Mouse (Mus musculus) hindbrain, embryonic 14.5 days (tissue): Measurements from ENCODE around the gene Dennd1a. TPM values are rescaled to one million over a fixed set of nuclear protein-coding genes. Genes with fewer than 3 reads are reported as not detected.

ENCODE experiments used
- ATAC-seq: fragments of 200-750 bp; cut with Nextera tagmentation; 2 replicates; pipeline ENCODE4 v1.8.0; 2017; ENCODE audit warnings: moderate number of reproducible peaks, mild to moderate bottlenecking, moderate TSS enrichment, moderate library complexity; ENCODE audit not compliant: low FRiP score
- DNase-seq: peaks from one replicate; pipeline ENCODE4 v3.0.0-alpha.2; 2015; ENCODE audit warnings: low spot score
- H3K27ac ChIP-seq: fragments of 300-500 bp; sonication (generic); 2 replicates; pipeline ENCODE4 v1.5.1; 2014; ENCODE audit warnings: mild to moderate bottlenecking, moderate library complexity
- H3K27me3 ChIP-seq: fragments of 300-500 bp; sonication (generic); 2 replicates; pipeline ENCODE4 v1.6.1; 2014; ENCODE audit warnings: mild to moderate bottlenecking, low read length, mixed read lengths; ENCODE audit not compliant: control insufficient read depth, insufficient read depth
- H3K36me3 ChIP-seq: fragments of 300-500 bp; sonication (generic); replicated peaks from 2 replicates; pipeline ENCODE4 v1.6.1; 2014; ENCODE audit not compliant: control insufficient read depth, insufficient read depth
- H3K4me1 ChIP-seq: fragments of 300-500 bp; sonication (generic); replicated peaks from 2 replicates; pipeline ENCODE4 v1.6.1; 2014; ENCODE audit warnings: antibody characterized with exemption, low read length, mixed read lengths; ENCODE audit not compliant: control insufficient read depth, insufficient read depth
- H3K4me2 ChIP-seq: fragments of 300-500 bp; sonication (generic); replicated peaks from 2 replicates; pipeline ENCODE4 v1.6.1; 2014; ENCODE audit warnings: mild to moderate bottlenecking, moderate library complexity
- H3K4me3 ChIP-seq: fragments of 300-500 bp; sonication (generic); replicated peaks from 2 replicates; pipeline ENCODE4 v1.5.1; 2014; ENCODE audit warnings: mild to moderate bottlenecking, low read length
- H3K9ac ChIP-seq: fragments of 300-500 bp; sonication (generic); 2 replicates; pipeline ENCODE4 v1.6.1; 2014
- H3K9me3 ChIP-seq: fragments of 300-500 bp; sonication (generic); 2 replicates; pipeline ENCODE4 v1.6.1; 2016; ENCODE audit warnings: low read length; ENCODE audit not compliant: control insufficient read depth
- WGBS: fragments of 180-500 bp; shearing (Covaris S2); extraction: QIAGEN DNeasy Blood & Tissue Kit; methylation state at CpG from one replicate; pipeline ENCODE4 v1.1.7; 2014; 5-methylcytosine and 5-hydroxymethylcytosine counted together
- polyA plus RNA-seq: library from polyadenylated mRNA; unstranded; fragments of >200 nt; fragmentation: Nextera tagmentation; extraction: Ambion mirVana; gene quantifications from 2 replicates; pipeline ENCODE4 v1.2.1, GENCODE M21; 2014

Gene Dennd1a
- polyA plus RNA-seq, 1 experiment from 2014 or later = 16.7 TPM

GRCm38 (mm10) chr2:38184977-38185376 is 102.2 kb downstream of the Dennd1a start:
- no peak for ATAC-seq
- 85% methylated on average over 3 of the region's 3 CpGs for WGBS
- Histone ChIP-seq H3K36me3 (no peaks in the 10 kb centered on the region), H3K4me3 (no peak overlapping the region), H3K4me2 (no peak overlapping the region), H3K4me1 (no peaks in the 10 kb centered on the region), H3K9ac (no peak overlapping the region), H3K27ac (no peak overlapping the region), H3K9me3 (no peaks in the 10 kb centered on the region), H3K27me3 (no peaks in the 10 kb centered on the region)
- DNase-seq = no peak

- ATAC-seq = no peak
- Histone ChIP-seq H3K27ac (no peak overlapping the region), H3K27me3 (no peaks in the 10 kb centered on the region), H3K4me1 (no peaks in the 10 kb centered on the region), H3K9me3 (no peaks in the 10 kb centered on the region), H3K9ac (no peak overlapping the region), H3K36me3 (no peaks in the 10 kb centered on the region), H3K4me3 (no peak overlapping the region), H3K4me2 (no peak overlapping the region)
- WGBS = 77% methylated on average over 1 of the region's 1 CpGs
- DNase-seq = no peak
Observed at GRCm38 (mm10) chr2:38183881-38184280, 103.3 kb downstream of the Dennd1a start.

DNA sequence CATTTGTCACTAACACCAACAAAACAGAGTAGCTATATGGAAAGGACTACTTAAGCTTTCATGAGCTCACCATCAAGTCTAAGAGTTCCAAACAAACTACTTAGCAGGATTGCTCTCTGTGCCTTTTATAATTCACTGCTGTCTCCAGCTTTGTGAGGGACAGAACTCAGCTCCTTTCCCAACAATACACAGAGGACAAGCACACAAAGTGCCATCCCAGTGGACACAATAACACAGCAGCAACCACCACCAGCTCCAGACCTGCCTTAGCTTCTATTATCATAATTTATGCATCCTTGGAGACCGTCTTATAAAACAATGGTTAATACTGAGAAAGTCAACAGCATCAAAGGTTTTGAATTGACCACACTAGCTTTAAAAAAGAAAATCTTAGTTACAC is 104.9 kb downstream of the Dennd1a start:
- H3K27me3 ChIP-seq = no peaks in the 10 kb centered on the region
- no peak overlapping the region for H3K4me2 ChIP-seq
- H3K4me1 ChIP-seq = no peaks in the 10 kb centered on the region
- ATAC-seq (no peak), DNase-seq (no peak)
- H3K9ac ChIP-seq = no peak overlapping the region
- no peak overlapping the region for H3K4me3 ChIP-seq
- no peaks in the 10 kb centered on the region for H3K9me3 ChIP-seq
- 12% methylated on average over 1 of the region's 1 CpGs for WGBS
- no peaks in the 10 kb centered on the region for H3K36me3 ChIP-seq
- no peak overlapping the region for H3K27ac ChIP-seq

- Histone ChIP-seq H3K4me3 (no peak overlapping the region), H3K27me3 (no peaks in the 10 kb centered on the region), H3K9ac (no peak overlapping the region), H3K4me2 (no peak overlapping the region), H3K27ac (no peak overlapping the region), H3K9me3 (no peaks in the 10 kb centered on the region), H3K4me1 (no peaks in the 10 kb centered on the region), H3K36me3 (no peaks in the 10 kb centered on the region)
- ATAC-seq (no peak), DNase-seq (no peak)
Observed at GRCm38 (mm10) chr2:38177583-38177978, 109.6 kb downstream of the Dennd1a start.

DNA sequence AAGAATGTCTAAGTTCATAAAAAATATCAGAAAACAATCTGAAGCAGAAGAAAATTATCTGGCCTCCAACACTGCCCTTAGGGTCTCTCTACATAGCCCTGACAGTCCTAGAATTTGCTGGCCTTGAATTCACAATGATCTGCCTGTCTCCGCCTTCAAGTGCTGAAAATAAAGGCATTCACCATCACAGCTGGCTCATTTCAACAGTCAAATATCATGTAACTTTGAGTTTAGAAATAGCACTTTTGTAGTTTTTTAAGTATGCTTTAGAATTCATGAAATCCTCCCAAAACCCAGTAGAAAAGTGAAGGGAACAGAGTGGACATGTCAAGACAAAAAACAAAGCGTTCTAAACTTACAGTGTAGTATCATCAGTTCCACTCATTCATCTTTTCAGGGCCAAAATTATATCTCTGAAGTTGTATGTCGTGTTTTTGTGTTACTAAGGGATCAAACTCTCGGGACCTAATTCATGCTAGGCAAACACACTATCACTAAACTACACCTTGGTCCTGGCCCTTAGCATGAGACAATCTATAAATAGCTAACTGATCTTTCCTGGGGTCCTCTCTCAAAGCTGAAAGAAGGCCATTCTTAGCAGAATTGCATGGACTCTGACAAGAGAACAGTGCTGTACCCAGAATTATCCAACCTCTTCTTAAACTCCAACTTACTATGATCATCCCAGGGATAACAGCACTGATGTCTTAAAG is 110.2 kb downstream of the Dennd1a start:
- WGBS = 82% methylated on average over 4 of the region's 4 CpGs
- no peak for DNase-seq
- no peaks in the 10 kb centered on the region for H3K27me3 ChIP-seq
- ATAC-seq = no peak
- H3K36me3 ChIP-seq = no peaks in the 10 kb centered on the region
- no peaks in the 10 kb centered on the region for H3K9me3 ChIP-seq
- H3K9ac ChIP-seq = no peak overlapping the region
- no peak overlapping the region for H3K4me3 ChIP-seq
- no peaks in the 10 kb centered on the region for H3K4me1 ChIP-seq
- H3K27ac ChIP-seq = no peak overlapping the region
- H3K4me2 ChIP-seq = no peak overlapping the region

DNA sequence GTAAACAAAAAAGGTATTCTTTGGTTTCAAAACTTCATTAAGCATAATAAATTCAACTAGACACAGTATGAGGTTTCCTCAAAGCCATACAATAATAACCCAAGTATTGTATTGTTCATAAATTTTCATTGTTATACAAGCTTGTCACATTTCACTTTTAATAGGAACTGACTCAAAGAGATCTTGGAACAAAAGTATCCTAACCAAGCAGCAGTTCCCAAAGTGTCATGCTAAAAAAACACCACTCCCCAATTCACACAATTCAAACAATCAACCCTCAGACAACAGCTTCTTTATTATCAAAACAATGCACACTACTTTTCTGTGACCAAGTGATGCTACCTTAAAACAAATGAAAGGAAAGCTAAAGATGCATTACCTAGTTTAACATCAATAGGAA is 111.9 kb downstream of the Dennd1a start:
- ATAC-seq = no peak
- no peak overlapping the region for H3K9ac ChIP-seq
- no peaks in the 10 kb centered on the region for H3K9me3 ChIP-seq

DNA sequence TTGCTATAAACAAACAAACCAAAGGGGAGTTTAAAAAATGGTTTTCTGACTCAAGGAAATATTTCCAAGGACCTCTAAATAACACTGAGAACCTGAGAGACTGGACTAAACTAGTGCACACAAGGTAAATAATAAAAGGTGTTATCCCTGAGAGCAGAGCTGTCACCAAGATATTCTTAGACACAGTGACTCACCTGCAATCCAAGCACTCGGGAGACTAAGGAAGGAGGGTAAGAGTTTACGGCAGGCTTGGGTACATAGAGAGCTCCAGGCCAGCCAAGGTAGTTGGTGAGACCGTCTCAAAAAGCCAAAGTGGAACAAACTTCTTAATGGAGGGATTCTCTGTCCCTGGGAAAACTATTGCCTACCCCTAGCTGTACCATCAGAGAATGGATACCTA is 118.6 kb downstream of the Dennd1a start:
- no peaks in the 10 kb centered on the region for H3K36me3 ChIP-seq
- no peak overlapping the region for H3K9ac ChIP-seq
- 88% methylated on average over 3 of the region's 3 CpGs for WGBS
- ATAC-seq (no peak), DNase-seq (no peak)
- no peaks in the 10 kb centered on the region for H3K9me3 ChIP-seq
- H3K4me1 ChIP-seq = no peaks in the 10 kb centered on the region
- H3K27me3 ChIP-seq = no peaks in the 10 kb centered on the region
- no peak overlapping the region for H3K4me2 ChIP-seq
- H3K27ac ChIP-seq = no peak overlapping the region
- H3K4me3 ChIP-seq = no peak overlapping the region

More for the DNA sequence above, 111.9 kb downstream of the Dennd1a start:
- H3K4me1 ChIP-seq = no peaks in the 10 kb centered on the region
- DNase-seq = no peak
- H3K4me2 ChIP-seq = no peak overlapping the region
- no peak overlapping the region for H3K27ac ChIP-seq
- H3K27me3 ChIP-seq = no peaks in the 10 kb centered on the region
- no peaks in the 10 kb centered on the region for H3K36me3 ChIP-seq
- no peak overlapping the region for H3K4me3 ChIP-seq

GRCm38 (mm10) chr2:38165966-38166365 is 121.2 kb downstream of the Dennd1a start:
- ATAC-seq (no peak), DNase-seq (no peak)
- 39% methylated on average over 5 of the region's 5 CpGs for WGBS

DNA sequence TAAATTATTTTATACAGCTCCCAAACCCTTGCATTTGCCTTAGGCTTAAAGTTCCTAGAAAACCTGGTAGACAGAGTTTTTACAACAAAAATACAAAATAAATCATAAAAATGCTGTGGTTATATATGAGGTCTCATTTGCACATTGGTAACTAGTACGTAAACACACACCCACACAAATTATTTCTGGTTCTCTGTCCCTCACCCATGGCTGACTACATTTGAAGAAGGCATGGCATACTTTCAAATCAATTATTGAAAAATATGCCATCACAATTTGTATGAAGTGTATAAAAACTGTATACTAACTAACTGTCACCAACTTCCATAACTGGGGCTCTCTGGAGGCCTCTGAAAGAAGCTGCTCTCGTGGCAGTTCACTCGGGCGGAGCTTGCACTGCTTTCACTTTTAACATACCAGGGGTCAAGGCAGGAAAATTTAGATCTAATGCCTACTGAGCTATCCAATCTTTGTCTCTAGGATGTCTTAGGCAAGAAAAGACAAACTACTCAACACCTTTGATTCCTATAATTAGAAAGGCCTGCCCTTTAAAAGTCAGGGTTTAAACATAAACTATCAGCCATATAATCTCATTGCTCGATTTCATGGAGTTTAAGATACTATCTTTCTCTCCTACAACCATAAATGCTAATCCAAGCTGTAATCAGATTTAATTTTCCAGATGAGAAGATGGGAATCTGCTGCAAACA is 122.7 kb downstream of the Dennd1a start:
- H3K4me3 ChIP-seq = no peak overlapping the region
- 0 out of 2 replicates have a peak, but pooled peaks cover 4% of the 10 kb centered on the region for H3K4me1 ChIP-seq
- no peaks in the 10 kb centered on the region for H3K9me3 ChIP-seq
- ATAC-seq (no peak), DNase-seq (no peak)
- H3K27ac ChIP-seq = no peak overlapping the region
- no peak overlapping the region for H3K9ac ChIP-seq
- H3K4me2 ChIP-seq = no peak overlapping the region
- H3K36me3 ChIP-seq = no peaks in the 10 kb centered on the region
- H3K27me3 ChIP-seq = no peaks in the 10 kb centered on the region
- 61% methylated on average over 5 of the region's 5 CpGs for WGBS

More at GRCm38 (mm10) chr2:38165966-38166365, 121.2 kb downstream of the Dennd1a start:
- H3K27ac ChIP-seq = no peak overlapping the region
- H3K4me3 ChIP-seq = no peak overlapping the region
- no peak overlapping the region for H3K4me2 ChIP-seq
- no peaks in the 10 kb centered on the region for H3K9me3 ChIP-seq
- no peaks in the 10 kb centered on the region for H3K4me1 ChIP-seq
- H3K27me3 ChIP-seq = no peaks in the 10 kb centered on the region
- H3K36me3 ChIP-seq = no peaks in the 10 kb centered on the region
- H3K9ac ChIP-seq = no peak overlapping the region
